Mouse (Mus musculus) ES-Bruce4 (cell line): ENCODE data around the gene Dlgap1.

Experiments
- CTCF ChIP-seq: IDR thresholded peaks from one replicate; pipeline ENCODE4 v1.8.1; 2011; ENCODE audit warnings: low read depth, low read length
- EP300 ChIP-seq: IDR thresholded peaks from 2 replicates; pipeline ENCODE4 v1.6.1; 2011; ENCODE audit warnings: low read depth, low read length; ENCODE audit not compliant: insufficient read depth
- POLR2A ChIP-seq: IDR thresholded peaks from one replicate; pipeline ENCODE4 v1.8.1; 2011; ENCODE audit warnings: low read length; ENCODE audit not compliant: insufficient read depth

- no peak for TF ChIP-seq EP300
- no peak for TF ChIP-seq CTCF
- no peak for TF ChIP-seq POLR2A
Observed at GRCm38 (mm10) chr17:70294106-70294505, 325.2 kb downstream of the Dlgap1 start.
